Mouse (Mus musculus) kidney, postnatal 0 days (tissue): ENCODE measurements around the gene Atp5d. TPM values are rescaled to one million over a fixed set of nuclear protein-coding genes. Genes with fewer than 3 reads are reported as not detected.
A peak's percentile ranks its signal among the peaks of the same experiment; 100 is the strongest.

ENCODE experiments used
- ATAC-seq: fragments of 200-750 bp; cut with Nextera tagmentation; replicated peaks from 2 replicates; pipeline ENCODE4 v1.8.0; 2017; ENCODE audit warnings: low read depth, moderate number of reproducible peaks, moderate TSS enrichment, moderate library complexity; ENCODE audit not compliant: low FRiP score
- DNase-seq: peaks from one replicate; pipeline ENCODE4 v3.0.0-alpha.2; 2016; ENCODE audit warnings: low spot score
- H3K27ac ChIP-seq: fragments of 300-500 bp; sonication (generic); 2 replicates; pipeline ENCODE4 v1.5.1; 2014; ENCODE audit warnings: mild to moderate bottlenecking
- H3K27me3 ChIP-seq: fragments of 300-500 bp; sonication (generic); 2 replicates; pipeline ENCODE4 v1.6.1; 2014; ENCODE audit warnings: low read length, mixed read lengths; ENCODE audit not compliant: insufficient read depth
- H3K36me3 ChIP-seq: fragments of 300-500 bp; sonication (generic); 2 replicates; pipeline ENCODE4 v1.6.1; 2014; ENCODE audit warnings: low read length, mixed read lengths; ENCODE audit not compliant: insufficient read depth
- H3K4me1 ChIP-seq: fragments of 300-500 bp; sonication (generic); replicated peaks from 2 replicates; pipeline ENCODE4 v1.6.1; 2014; ENCODE audit warnings: antibody characterized with exemption, low read length, mixed read lengths; ENCODE audit not compliant: insufficient read depth
- H3K4me2 ChIP-seq: fragments of 300-500 bp; sonication (generic); 2 replicates; pipeline ENCODE4 v1.6.1; 2014; ENCODE audit warnings: mild to moderate bottlenecking, low read length, moderate library complexity, mixed read lengths
- H3K4me3 ChIP-seq: fragments of 300-500 bp; sonication (generic); replicated peaks from 2 replicates; pipeline ENCODE4 v1.5.1; 2014; ENCODE audit warnings: low read depth, low read length
- H3K9ac ChIP-seq: fragments of 300-500 bp; sonication (generic); 2 replicates; pipeline ENCODE4 v1.6.1; 2014; ENCODE audit warnings: low read depth, low read length
- H3K9me3 ChIP-seq: fragments of 300-500 bp; sonication (generic); replicated peaks from 2 replicates; pipeline ENCODE4 v1.6.1; 2016; ENCODE audit warnings: low read length, inconsistent platforms, mixed read lengths
- CTCF ChIP-seq: IDR thresholded peaks from 2 replicates; pipeline ENCODE4 v1.5.1; 2016; ENCODE audit warnings: antibody characterized with exemption, low read depth, mild to moderate bottlenecking, moderate library complexity
- WGBS: fragments of 180-500 bp; shearing (Covaris S2); extraction: QIAGEN DNeasy Blood & Tissue Kit; methylation state at CpG from one replicate; pipeline ENCODE4 v1.1.7; 2014; 5-methylcytosine and 5-hydroxymethylcytosine counted together
- polyA plus RNA-seq: library from polyadenylated mRNA; unstranded; fragments of >200 nt; fragmentation: Nextera tagmentation; extraction: Ambion mirVana; gene quantifications from 2 replicates; pipeline ENCODE4 v1.2.1, GENCODE M21; 2015

Gene Atp5d
- polyA plus RNA-seq, 1 experiment from 2014 or later = 936 TPM

DNA sequence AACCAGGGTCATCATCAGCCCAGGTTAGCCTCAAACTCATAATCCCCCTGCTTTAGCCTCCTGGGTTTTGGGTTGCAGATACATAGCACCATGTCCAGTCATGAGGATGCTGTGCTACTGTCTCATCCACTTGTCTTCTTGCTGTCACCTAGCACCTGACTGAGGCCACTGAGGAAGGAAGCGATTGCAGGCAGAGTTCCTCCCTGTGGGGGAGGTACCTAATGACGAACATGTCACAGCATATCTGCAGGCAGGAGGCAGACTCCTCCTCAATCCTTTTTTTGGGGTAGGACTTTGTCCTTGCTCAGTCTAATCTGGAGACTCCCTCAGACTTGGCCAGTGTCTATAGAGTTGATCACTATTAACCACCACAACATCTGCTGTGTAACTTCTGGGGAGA, 16.8 kb upstream of the Atp5d start:
- Histone ChIP-seq H3K4me2 (no peak overlapping the region), H3K9ac (no peak overlapping the region), H3K9me3 (no peaks in the 10 kb centered on the region), H3K4me1 (peaks cover 21% of the 10 kb centered on the region; the same call in 1 of the 2 replicates), H3K4me3 (no peak overlapping the region), H3K27ac (no peak overlapping the region), H3K27me3 (no peaks in the 10 kb centered on the region), H3K36me3 (0 out of 2 replicates have a peak, but pooled peaks cover 16% of the 10 kb centered on the region)
- 60% methylated on average over 2 of the region's 2 CpGs for WGBS
- DNase-seq (no peak), ATAC-seq (no peak)
- no peak for TF ChIP-seq CTCF

DNA sequence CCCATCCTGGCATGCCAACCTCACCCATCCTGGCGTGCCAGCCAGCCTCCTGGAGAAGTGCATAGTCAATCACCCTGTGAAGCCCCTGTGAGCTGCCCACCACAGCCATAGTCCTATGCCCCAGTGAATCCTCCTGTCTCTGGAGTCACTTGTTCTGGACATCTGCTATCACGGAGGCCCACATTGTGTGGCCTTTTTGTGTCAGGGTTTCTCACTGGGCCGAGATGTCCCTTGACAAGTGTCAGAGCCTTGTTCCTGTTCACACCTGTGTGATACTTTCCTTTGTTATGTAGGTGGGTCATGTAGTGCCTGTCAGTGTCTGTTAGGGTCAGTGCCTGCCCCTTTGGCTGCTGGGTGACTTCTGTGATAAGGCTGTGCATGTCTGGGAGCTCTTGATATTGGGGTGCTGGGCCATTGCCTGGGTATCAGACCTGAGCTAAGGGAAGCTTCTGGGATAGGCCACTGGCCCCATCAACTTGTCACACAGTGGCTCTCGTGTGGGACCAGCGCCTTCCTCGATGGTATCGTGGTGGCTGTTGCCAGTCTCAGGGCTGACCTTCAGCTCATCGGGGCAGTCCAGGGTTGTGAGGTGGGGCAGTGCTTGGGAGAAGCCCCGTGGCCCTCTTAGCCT, 14.4 kb upstream of the Atp5d start:
- H3K4me1 ChIP-seq = peaks cover 2% of the 10 kb centered on the region; the same call in 1 of the 2 replicates
- no peak for DNase-seq
- no peak overlapping the region for H3K9ac ChIP-seq
- peaks cover 39% of the 10 kb centered on the region for H3K36me3 ChIP-seq
- no peak overlapping the region for H3K4me3 ChIP-seq
- no peaks in the 10 kb centered on the region for H3K27me3 ChIP-seq
- no peak for TF ChIP-seq CTCF
- no peaks in the 10 kb centered on the region for H3K9me3 ChIP-seq
- no peak for ATAC-seq
- WGBS = 90% methylated on average over 9 of the region's 9 CpGs
- no peak overlapping the region for H3K27ac ChIP-seq
- no peak overlapping the region for H3K4me2 ChIP-seq

DNA sequence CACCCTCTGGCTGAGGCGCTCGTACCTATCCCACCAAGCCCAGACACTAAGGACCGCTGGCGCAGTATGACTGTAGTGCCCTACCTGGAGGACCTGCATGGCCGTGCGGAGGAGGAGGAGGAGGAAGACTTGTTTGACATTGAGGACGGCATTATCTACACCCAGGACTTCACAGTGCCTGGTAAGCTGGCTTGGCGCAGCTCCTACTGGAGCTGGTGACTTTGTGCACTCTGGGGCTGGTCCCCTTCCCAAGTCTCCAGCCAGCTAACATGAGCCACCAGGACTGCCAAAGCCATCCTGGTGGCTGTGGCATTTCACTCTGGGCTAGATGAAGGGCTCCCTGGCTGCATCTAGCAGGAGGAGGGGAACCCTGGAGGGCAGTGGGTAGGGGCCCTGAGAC, 10.5 kb upstream of the Atp5d start:
- WGBS = 93% methylated on average over 8 of the region's 8 CpGs
- H3K4me3 ChIP-seq = no peak overlapping the region
- H3K27me3 ChIP-seq = no peaks in the 10 kb centered on the region
- no peak overlapping the region for H3K27ac ChIP-seq
- DNase-seq = no peak
- peaks cover 46% of the 10 kb centered on the region for H3K36me3 ChIP-seq
- no peak overlapping the region for H3K4me2 ChIP-seq
- H3K4me1 ChIP-seq = peaks cover 7% of the 10 kb centered on the region; the same call in 1 of the 2 replicates
- H3K9me3 ChIP-seq = no peaks in the 10 kb centered on the region
- H3K9ac ChIP-seq = no peak overlapping the region
- no peak for ATAC-seq
- no peak for TF ChIP-seq CTCF

GRCm38 (mm10) chr10:80129846-80130245, 8.6 kb upstream of the Atp5d start:
- no peak overlapping the region for H3K27ac ChIP-seq
- no peak for ATAC-seq
- no peak overlapping the region for H3K4me2 ChIP-seq

GRCm38 (mm10) chr10:80130403-80131031, 7.9 kb upstream of the Atp5d start:
- no peaks in the 10 kb centered on the region for H3K27me3 ChIP-seq
- 69% methylated on average over 18 of the region's 18 CpGs for WGBS
- H3K4me2 ChIP-seq = no peak overlapping the region
- H3K36me3 ChIP-seq = peaks cover 46% of the 10 kb centered on the region
- DNase-seq = no peak
- H3K4me1 ChIP-seq = peaks cover 7% of the 10 kb centered on the region; the same call in 1 of the 2 replicates
- H3K9ac ChIP-seq = no peak overlapping the region
- H3K9me3 ChIP-seq = no peaks in the 10 kb centered on the region
- no peak overlapping the region for H3K27ac ChIP-seq
- H3K4me3 ChIP-seq = no peak overlapping the region
- ATAC-seq = no peak
- TF ChIP-seq CTCF = peak; percentile 28; the same call in 1 of the 2 replicates

More at GRCm38 (mm10) chr10:80129846-80130245, 8.6 kb upstream of the Atp5d start:
- no peak overlapping the region for H3K4me3 ChIP-seq
- TF ChIP-seq CTCF = no peak
- no peaks in the 10 kb centered on the region for H3K9me3 ChIP-seq
- peaks cover 46% of the 10 kb centered on the region for H3K36me3 ChIP-seq
- DNase-seq = no peak
- no peaks in the 10 kb centered on the region for H3K27me3 ChIP-seq
- peaks cover 7% of the 10 kb centered on the region; the same call in 1 of the 2 replicates for H3K4me1 ChIP-seq
- 90% methylated on average over 9 of the region's 9 CpGs for WGBS
- H3K9ac ChIP-seq = no peak overlapping the region

DNA sequence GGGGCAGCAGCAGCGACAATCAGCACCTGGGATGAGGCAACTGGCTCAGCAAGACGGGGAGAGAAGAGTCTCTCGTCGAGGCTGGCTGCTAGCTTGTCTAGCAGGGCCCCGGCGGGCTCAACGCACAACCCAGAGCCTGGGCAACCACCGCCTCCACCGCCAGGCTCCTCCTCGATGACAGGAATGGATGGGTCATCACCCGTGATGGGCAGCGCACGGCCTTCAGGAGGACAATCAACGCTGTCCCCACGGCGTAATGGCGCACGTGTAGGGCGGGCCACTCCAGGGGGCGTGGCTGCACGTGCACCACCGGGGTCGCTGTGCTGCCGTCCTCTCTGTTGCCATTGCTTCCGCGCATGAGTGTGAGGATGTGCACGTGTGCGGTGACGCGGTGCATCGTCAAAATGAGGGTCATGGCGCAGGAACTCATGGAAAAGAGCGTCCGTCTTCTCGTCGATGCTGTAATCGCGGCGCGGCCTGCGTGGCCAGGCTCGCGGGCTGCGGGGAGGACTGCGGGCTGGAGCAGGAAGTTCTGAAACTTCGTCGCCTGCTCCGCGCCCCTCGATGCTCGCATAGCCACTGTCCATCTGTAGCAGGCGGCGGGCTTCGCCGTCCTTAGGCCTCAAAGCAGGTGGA, 7.0 kb upstream of the Atp5d start:
- 25% methylated on average over 55 of the region's 55 CpGs for WGBS
- no peaks in the 10 kb centered on the region for H3K27me3 ChIP-seq
- H3K4me3 ChIP-seq = 0 out of 2 replicates have a peak overlapping the region, but pooled peaks have one; percentile 10
- TF ChIP-seq CTCF = no peak
- DNase-seq (peak; percentile 53), ATAC-seq (peak; percentile 42; the same call in 1 of the 2 replicates)
- no peak overlapping the region for H3K9ac ChIP-seq
- H3K36me3 ChIP-seq = peaks cover 38% of the 10 kb centered on the region
- H3K27ac ChIP-seq = no peak overlapping the region
- peak overlapping the region; percentile 23; the same call in 1 of the 2 replicates for H3K4me2 ChIP-seq
- no peaks in the 10 kb centered on the region for H3K9me3 ChIP-seq
- H3K4me1 ChIP-seq = peaks cover 7% of the 10 kb centered on the region; the same call in 1 of the 2 replicates
